Comparison of ENCODE assay signal across 8 mouse cellular contexts in the genomic region with DNA sequence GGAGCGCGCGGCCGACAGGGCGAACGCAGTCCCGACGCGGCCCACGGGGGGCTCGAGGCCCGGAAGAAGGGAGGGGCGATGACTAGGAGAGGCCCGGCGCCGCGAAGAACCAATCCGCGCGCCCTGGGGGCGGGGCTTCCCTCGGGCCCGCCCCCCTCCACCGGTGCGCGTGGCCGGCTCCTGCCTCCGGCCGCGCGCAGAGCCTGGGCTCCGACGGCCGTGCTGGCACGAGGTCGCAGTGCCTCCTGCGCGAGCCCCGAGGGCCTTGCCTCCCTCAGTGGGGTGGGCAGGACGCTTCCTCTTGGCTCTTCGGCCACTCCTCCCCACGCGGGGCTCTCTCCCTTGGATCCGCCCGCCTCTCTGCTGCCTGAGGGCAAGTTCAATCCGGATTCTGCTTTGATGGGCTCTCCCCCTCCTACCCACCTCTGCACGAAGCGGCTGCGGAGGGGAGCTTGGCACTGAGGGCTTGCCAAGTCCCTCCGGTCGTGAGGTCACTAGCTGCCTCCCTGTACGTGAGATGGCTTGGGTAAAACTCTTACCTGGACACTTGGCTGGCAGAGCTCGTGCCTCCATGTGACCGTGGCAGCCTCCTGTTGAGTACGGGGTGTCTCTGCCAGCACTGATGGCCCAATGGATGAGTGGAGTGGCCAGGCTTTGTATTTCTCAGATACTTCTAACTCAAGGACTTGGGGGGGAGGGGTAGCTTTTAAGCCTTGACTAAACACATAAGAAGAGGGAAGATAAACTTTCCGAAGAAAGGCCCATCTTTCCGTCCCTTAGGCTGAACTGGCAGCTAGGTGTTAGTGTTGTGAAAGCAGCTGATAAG. TPM values are rescaled to one million over a fixed set of nuclear protein-coding genes. Genes with fewer than 3 reads are reported as not detected.
DNase-seq lines count a peak whose midpoint lies in the region; ATAC-seq and TF ChIP-seq lines count a peak whose summit lies in the region.

Gene Btg3, minus strand, starts transcription at position 448 of the 826 bp plus-strand sequence.

- H3K27me3 ChIP-seq in Patski = peaks cover 6% of the 10 kb centered on the region
- H3K27me3 ChIP-seq in hindbrain, embryonic 13.5 days = no peaks in the 10 kb centered on the region

- peak; percentile 93 for ATAC-seq in Patski
- peak; percentile 97 for ATAC-seq in hindbrain, embryonic 13.5 days (ENCODE audit: low FRiP score)

- no peaks in the 10 kb centered on the region for H3K9me3 ChIP-seq in hindbrain, embryonic 13.5 days

- H3K9ac ChIP-seq in hindbrain, embryonic 13.5 days = peak within 1 kb of the TSS; percentile 85

- peak within 1 kb of the TSS; percentile 87 for H3K4me3 ChIP-seq in hindbrain, embryonic 13.5 days

- H3K27ac ChIP-seq in hindbrain, embryonic 13.5 days = peak within 1 kb of the TSS; percentile 75

- CTCF ChIA-PET in Patski (lab: Charles Lee) = no interaction called here

- in situ Hi-C loops in Patski (cut with MboI; ENCODE audit: low pct_unique_long_range_greater_than_20kb) = no loop called here

- H3K4me1 ChIP-seq in hindbrain, embryonic 13.5 days (replicated peaks) = peaks cover 11% of the 10 kb centered on the region

- peaks cover 6% of the 10 kb centered on the region; the same call in 1 of the 2 replicates for H3K36me3 ChIP-seq in hindbrain, embryonic 13.5 days

- POLR2A ChIA-PET in Patski (lab: Charles Lee) = no interaction called here

- WGBS in hindbrain, embryonic 13.5 days = 3% methylated on average over 56 of the region's 57 CpGs

- DNase-seq in Patski (ENCODE audit: low read depth, low spot score) = peak; percentile 37
- DNase-seq in cerebellum, postnatal 14 days = peak; percentile 84 to 91
- peak; percentile 51 to 61 for DNase-seq in frontal cortex, postnatal 14 days (ENCODE audit: low spot score in 2 of 2)
- peak; percentile 67 to 69 for DNase-seq in layer of hippocampus, postnatal 25 days (ENCODE audit: extremely low spot score in 1 of 2, low spot score in 1 of 2)
- DNase-seq in lung, postnatal 25 days (ENCODE audit: low spot score) = peak; percentile 90
- peak; percentile 95 for DNase-seq in retina, embryonic 14.5 days (ENCODE audit: low spot score)
- DNase-seq in thymus, postnatal 4 days = peak; percentile 94

- TF ChIP-seq CTCF in Patski (IDR thresholded peaks at IDR 0.05) = no peak

- peak within 1 kb of the TSS; percentile 66 for H3K4me2 ChIP-seq in hindbrain, embryonic 13.5 days

RNA-seq across cellular contexts. Expression of gene Btg3, which starts in this region (rescaled TPM):
- 24.5 TPM for polyA plus RNA-seq in Patski (2021)
- 22.4 and 26.1 TPM in 2 replicates for polyA plus RNA-seq in hindbrain, embryonic 13.5 days (2015; fragmentation: Nextera tagmentation; extraction: Ambion mirVana)
- total RNA-seq in layer of hippocampus, postnatal 25 days (2021) = 10 to 100 TPM; 11.2 to 14.6 TPM

Comparison
In these comparisons a context has a peak if more than half of its experiments do, and no peak if none do; other contexts are left out.
1. Peak in every context shown above with its lines: DNase-seq, ATAC-seq, H3K4me3 ChIP-seq and H3K27ac ChIP-seq.
2. DNase-seq: peak in every context shown above with its lines; median percentile 95 in retina, embryonic 14.5 days; 94 in thymus, postnatal 4 days; 90 in lung, postnatal 25 days; 88 in cerebellum, postnatal 14 days; 68 in layer of hippocampus, postnatal 25 days; 56 in frontal cortex, postnatal 14 days; 37 in Patski.